Mouse (Mus musculus) forebrain, embryonic 12.5 days (tissue): ENCODE data around the gene Bhlha9. TPM values are rescaled to one million over a fixed set of nuclear protein-coding genes. Genes with fewer than 3 reads are reported as not detected.
"Not testable (repeated sequence)": the region's sequence is repeated elsewhere in the genome, so short reads cannot be mapped to it uniquely, and the experiment has no call there.

Experiments
- ATAC-seq: fragments of 200-750 bp; cut with Nextera tagmentation; 2 replicates; pipeline ENCODE4 v1.8.0; 2017; ENCODE audit warnings: moderate TSS enrichment; ENCODE audit not compliant: low FRiP score
- H3K27ac ChIP-seq: fragments of 300-500 bp; sonication (generic); 2 replicates; pipeline ENCODE4 v1.5.1; 2016; ENCODE audit warnings: mild to moderate bottlenecking
- H3K27me3 ChIP-seq: fragments of 300-500 bp; sonication (generic); 2 replicates; pipeline ENCODE4 v1.6.1; 2016; ENCODE audit warnings: mild to moderate bottlenecking
- H3K36me3 ChIP-seq: fragments of 300-500 bp; sonication (generic); replicated peaks from 2 replicates; pipeline ENCODE4 v1.6.1; 2016; ENCODE audit warnings: mild to moderate bottlenecking
- H3K4me1 ChIP-seq: fragments of 300-500 bp; sonication (generic); 2 replicates; pipeline ENCODE4 v1.6.1; 2016
- H3K4me2 ChIP-seq: fragments of 300-500 bp; sonication (generic); 2 replicates; pipeline ENCODE4 v1.6.1; 2016; ENCODE audit warnings: mild to moderate bottlenecking, moderate library complexity
- H3K4me3 ChIP-seq: fragments of 300-500 bp; sonication (generic); replicated peaks from 2 replicates; pipeline ENCODE4 v1.5.1; 2016; ENCODE audit warnings: mild to moderate bottlenecking
- H3K9ac ChIP-seq: fragments of 300-500 bp; sonication (generic); 2 replicates; pipeline ENCODE4 v1.6.1; 2016; ENCODE audit warnings: mild to moderate bottlenecking
- H3K9me3 ChIP-seq: fragments of 300-500 bp; sonication (generic); 2 replicates; pipeline ENCODE4 v1.6.1; 2016
- WGBS: fragments of 180-500 bp; shearing (Covaris S2); methylation state at CpG from one replicate; pipeline ENCODE4 v1.1.7; 2016; 5-methylcytosine and 5-hydroxymethylcytosine counted together
- polyA plus RNA-seq: library from polyadenylated mRNA; unstranded; fragments of >200 nt; fragmentation: Nextera tagmentation; extraction: Ambion mirVana; gene quantifications from 2 replicates; pipeline ENCODE4 v1.2.1, GENCODE M21; 2016

Bhlha9 gene
- polyA plus RNA-seq, 1 experiment from 2014 or later = not detected

DNA sequence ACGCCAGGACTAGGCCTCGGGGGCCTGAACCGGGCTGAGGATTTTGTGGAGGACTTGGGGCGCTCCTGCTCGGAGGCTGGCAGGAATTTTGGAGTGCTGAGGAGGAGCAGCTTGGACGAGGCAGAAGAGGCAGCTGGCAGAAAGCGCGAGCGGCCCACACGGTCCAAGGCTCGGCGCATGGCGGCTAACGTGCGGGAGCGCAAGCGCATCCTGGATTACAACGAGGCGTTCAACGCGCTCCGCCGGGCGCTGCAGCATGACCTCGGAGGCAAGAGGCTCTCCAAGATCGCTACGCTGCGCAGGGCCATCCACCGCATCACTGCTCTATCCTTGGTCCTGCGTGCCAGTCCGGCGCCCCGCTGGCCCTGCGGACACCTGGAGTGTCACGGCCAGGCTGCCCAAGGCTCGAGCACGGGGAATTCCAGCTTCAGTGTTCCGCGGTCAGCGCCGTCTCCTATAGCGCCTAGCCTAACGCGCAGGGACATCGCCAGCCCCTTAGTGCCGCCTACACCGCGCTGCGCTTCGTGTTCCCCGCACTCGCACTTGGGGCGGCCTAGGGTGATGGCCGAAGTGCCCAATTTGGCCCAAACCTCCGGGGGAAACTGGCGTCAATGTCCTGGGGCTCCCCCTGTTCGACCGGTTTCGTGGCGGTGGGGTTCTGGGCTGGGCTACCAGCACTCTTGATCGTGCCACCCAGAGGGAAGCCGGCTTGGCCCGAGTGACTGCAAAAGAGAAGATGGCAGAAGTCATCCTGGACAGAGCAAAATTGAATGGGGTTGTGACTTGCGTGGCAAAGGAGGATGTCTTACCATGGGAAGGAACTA is 503 bp downstream of the Bhlha9 start:
- H3K9me3 ChIP-seq = no peaks in the 10 kb centered on the region
- no peaks in the 10 kb centered on the region for H3K36me3 ChIP-seq
- H3K9ac ChIP-seq = no peak overlapping the region
- WGBS = 3% methylated on average over 64 of the region's 64 CpGs
- H3K4me3 ChIP-seq = peak overlapping the region; percentile 32
- peak overlapping the region; percentile 52 for H3K4me2 ChIP-seq
- no peak for ATAC-seq
- H3K4me1 ChIP-seq = 0 out of 2 replicates have a peak, but pooled peaks cover 6% of the 10 kb centered on the region
- no peak overlapping the region for H3K27ac ChIP-seq
- H3K27me3 ChIP-seq = peaks cover 73% of the 10 kb centered on the region

GRCm38 (mm10) chr11:76674199-76674598 is 1.9 kb downstream of the Bhlha9 start:
- no peaks in the 10 kb centered on the region for H3K9me3 ChIP-seq
- no peak overlapping the region for H3K27ac ChIP-seq
- ATAC-seq = no peak

DNA sequence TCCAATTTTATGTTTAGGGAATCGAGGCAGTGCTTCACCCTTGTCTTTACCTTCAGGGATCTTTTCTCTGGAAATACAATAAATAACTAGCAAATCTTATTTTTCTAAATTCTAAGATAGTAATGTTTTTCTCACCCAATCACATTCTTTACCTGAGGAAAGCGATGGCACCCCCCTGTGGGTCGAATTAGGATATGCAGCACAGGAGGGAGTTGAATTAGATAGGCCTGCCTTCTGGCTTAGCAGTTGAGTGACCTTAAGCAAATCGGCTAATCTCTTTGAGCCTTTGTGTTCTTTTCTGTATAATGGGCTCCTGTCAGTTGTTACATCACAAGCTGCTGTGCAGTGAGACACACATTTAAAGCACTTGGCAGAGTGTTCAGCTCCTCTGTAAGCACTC is 2.4 kb downstream of the Bhlha9 start:
- no peak overlapping the region for H3K27ac ChIP-seq
- 39% methylated on average over 4 of the region's 4 CpGs for WGBS
- no peaks in the 10 kb centered on the region for H3K9me3 ChIP-seq
- peaks cover 72% of the 10 kb centered on the region for H3K27me3 ChIP-seq
- no peak overlapping the region for H3K9ac ChIP-seq
- H3K4me3 ChIP-seq = no peak overlapping the region
- no peaks in the 10 kb centered on the region for H3K36me3 ChIP-seq
- H3K4me2 ChIP-seq = no peak overlapping the region
- 0 out of 2 replicates have a peak, but pooled peaks cover 6% of the 10 kb centered on the region for H3K4me1 ChIP-seq
- ATAC-seq = no peak

More at GRCm38 (mm10) chr11:76674199-76674598, 1.9 kb downstream of the Bhlha9 start:
- WGBS = 56% methylated on average over 8 of the region's 8 CpGs
- Histone ChIP-seq H3K4me3 (no peak overlapping the region), H3K36me3 (no peaks in the 10 kb centered on the region), H3K4me2 (no peak overlapping the region), H3K9ac (no peak overlapping the region), H3K27me3 (peaks cover 75% of the 10 kb centered on the region), H3K4me1 (0 out of 2 replicates have a peak, but pooled peaks cover 6% of the 10 kb centered on the region)

- H3K27me3 ChIP-seq = peaks cover 35% of the 10 kb centered on the region
- WGBS = 64% methylated on average over 6 of the region's 8 CpGs
- H3K4me3 ChIP-seq, H3K4me2 ChIP-seq, H3K9me3 ChIP-seq, H3K4me1 ChIP-seq, H3K36me3 ChIP-seq, ATAC-seq, H3K9ac ChIP-seq, H3K27ac ChIP-seq: not testable (repeated sequence)
Measured at GRCm38 (mm10) chr11:76679508-76679907, 7.2 kb downstream of the Bhlha9 start, which contains the start of gene Trarg1. Trarg1 (plus strand) TSS chr11:76679808.

DNA sequence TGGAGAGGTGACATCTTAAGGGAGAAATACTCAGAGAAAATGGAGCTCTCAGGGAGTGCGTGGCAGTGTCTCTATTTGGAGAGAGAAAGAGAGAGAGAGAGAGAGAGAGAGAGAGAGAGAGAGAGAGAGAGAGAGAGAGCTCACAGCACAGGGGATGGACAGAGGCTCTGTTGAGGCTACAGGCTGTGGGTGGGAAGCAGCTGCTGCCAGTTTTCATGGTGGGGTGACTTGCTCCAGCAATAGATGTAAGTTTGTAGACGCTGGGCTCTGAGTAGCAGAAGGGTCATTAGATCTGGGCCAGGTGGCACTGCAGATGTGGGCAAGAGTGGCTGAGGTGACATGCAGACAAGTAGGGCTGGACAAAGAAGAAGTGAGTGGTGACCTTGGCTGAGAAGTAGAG is 13.3 kb downstream of the Bhlha9 start:
- no peak overlapping the region for H3K4me3 ChIP-seq
- H3K36me3 ChIP-seq = no peaks in the 10 kb centered on the region
- H3K4me1 ChIP-seq = no peaks in the 10 kb centered on the region
- no peaks in the 10 kb centered on the region for H3K9me3 ChIP-seq
- no peak overlapping the region for H3K27ac ChIP-seq
- H3K27me3 ChIP-seq = peaks cover 11% of the 10 kb centered on the region; the same call in 1 of the 2 replicates
- H3K4me2 ChIP-seq = no peak overlapping the region
- H3K9ac ChIP-seq = no peak overlapping the region
- no peak for ATAC-seq
- 73% methylated on average over 2 of the region's 2 CpGs for WGBS

DNA sequence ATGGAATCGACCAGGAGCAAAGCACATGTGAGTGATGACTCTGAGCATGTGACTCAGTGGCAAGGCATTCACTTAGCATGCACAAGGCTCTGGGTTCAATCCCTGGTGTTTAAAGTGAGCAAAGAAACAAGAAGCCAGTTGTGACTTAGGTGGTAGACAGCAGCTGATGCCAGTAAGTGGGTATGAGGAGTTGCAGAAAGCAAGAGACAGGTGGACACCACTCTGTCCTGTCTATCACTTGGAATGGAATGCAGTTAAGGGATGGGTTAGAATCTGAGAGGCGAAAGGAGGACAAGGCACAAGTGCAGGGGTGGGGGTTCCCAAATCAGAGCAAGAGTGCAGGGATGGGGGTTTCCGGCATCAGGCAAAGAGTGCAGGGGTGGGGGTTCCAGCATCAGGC is 19.8 kb downstream of the Bhlha9 start:
- no peak overlapping the region for H3K4me3 ChIP-seq
- no peak overlapping the region for H3K9ac ChIP-seq
- no peak overlapping the region for H3K4me2 ChIP-seq
- H3K27me3 ChIP-seq = no peaks in the 10 kb centered on the region
- no peak overlapping the region for H3K27ac ChIP-seq
- no peaks in the 10 kb centered on the region for H3K4me1 ChIP-seq
- H3K36me3 ChIP-seq = no peaks in the 10 kb centered on the region
- ATAC-seq = no peak
- WGBS = 82% methylated on average over 3 of the region's 3 CpGs
- H3K9me3 ChIP-seq = no peaks in the 10 kb centered on the region

DNA sequence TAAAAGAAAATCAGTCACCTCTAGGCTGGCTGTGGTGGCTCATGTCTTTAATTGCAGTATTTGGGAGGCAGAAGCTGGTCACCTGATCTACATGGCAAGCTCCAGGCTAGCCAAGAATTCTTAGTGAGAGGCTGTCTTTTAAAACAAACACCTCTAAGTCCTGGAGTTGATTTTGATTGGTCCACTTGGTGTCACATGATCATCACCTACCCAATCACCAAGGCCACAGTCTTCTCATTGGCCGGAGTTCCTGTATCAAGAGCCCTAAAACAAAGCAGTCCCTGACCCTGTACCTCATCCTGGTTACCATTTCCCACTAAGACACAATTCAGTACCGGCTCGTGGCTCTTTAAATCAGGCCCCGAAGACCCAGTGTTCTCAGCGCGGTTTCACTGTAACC is 23.5 kb downstream of the Bhlha9 start:
- H3K4me2 ChIP-seq = no peak overlapping the region
- H3K9me3 ChIP-seq = no peaks in the 10 kb centered on the region
- H3K27ac ChIP-seq = no peak overlapping the region
- H3K9ac ChIP-seq = no peak overlapping the region
- no peaks in the 10 kb centered on the region for H3K27me3 ChIP-seq
- WGBS = 69% methylated on average over 6 of the region's 6 CpGs
- ATAC-seq = no peak
- H3K36me3 ChIP-seq = no peaks in the 10 kb centered on the region
- H3K4me3 ChIP-seq = no peak overlapping the region
- no peaks in the 10 kb centered on the region for H3K4me1 ChIP-seq

GRCm38 (mm10) chr11:76699626-76700025 is 27.4 kb downstream of the Bhlha9 start:
- Histone ChIP-seq H3K9me3 (no peaks in the 10 kb centered on the region), H3K27me3 (no peaks in the 10 kb centered on the region), H3K4me1 (no peaks in the 10 kb centered on the region), H3K36me3 (no peaks in the 10 kb centered on the region), H3K4me2 (no peak overlapping the region), H3K9ac (no peak overlapping the region), H3K4me3 (no peak overlapping the region), H3K27ac (no peak overlapping the region)
- WGBS = 71% methylated on average over 7 of the region's 9 CpGs
- no peak for ATAC-seq

- H3K9ac ChIP-seq = no peak overlapping the region
- WGBS = 90% methylated on average over 3 of the region's 3 CpGs
- no peaks in the 10 kb centered on the region for H3K27me3 ChIP-seq
- peaks cover 12% of the 10 kb centered on the region for H3K4me1 ChIP-seq
- ATAC-seq = no peak
- no peak overlapping the region for H3K4me3 ChIP-seq
- no peaks in the 10 kb centered on the region for H3K9me3 ChIP-seq
- H3K27ac ChIP-seq = no peak overlapping the region
- H3K36me3 ChIP-seq = no peaks in the 10 kb centered on the region
- no peak overlapping the region for H3K4me2 ChIP-seq
Measured at GRCm38 (mm10) chr11:76707656-76708055, 35.4 kb downstream of the Bhlha9 start.

DNA sequence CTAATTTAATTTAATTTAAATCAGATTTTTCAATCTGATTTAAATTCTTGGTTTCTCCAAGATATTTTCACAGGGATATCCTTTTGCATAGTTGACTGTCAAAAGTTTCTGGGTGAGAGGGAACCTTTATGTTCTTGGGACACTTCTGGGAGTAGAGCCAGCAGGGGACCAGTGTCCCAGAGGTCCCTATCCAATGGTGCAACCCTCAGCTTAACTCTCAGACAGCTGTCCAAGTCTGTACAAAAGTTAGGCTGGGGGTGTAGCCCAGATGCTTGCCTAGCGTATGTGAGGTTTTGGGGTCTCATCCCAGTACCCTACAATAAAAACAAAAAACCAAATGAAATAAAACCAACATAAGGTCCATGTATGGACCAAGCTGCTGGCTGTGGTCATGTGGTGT is 35.8 kb downstream of the Bhlha9 start:
- no peak overlapping the region for H3K4me2 ChIP-seq
- H3K4me1 ChIP-seq = peaks cover 12% of the 10 kb centered on the region
- H3K27ac ChIP-seq = no peak overlapping the region
- no peak overlapping the region for H3K4me3 ChIP-seq
- no peaks in the 10 kb centered on the region for H3K27me3 ChIP-seq
- H3K9ac ChIP-seq = no peak overlapping the region
- ATAC-seq = no peak
- 100% methylated on average over 1 of the region's 1 CpGs for WGBS
- no peaks in the 10 kb centered on the region for H3K9me3 ChIP-seq
- H3K36me3 ChIP-seq = no peaks in the 10 kb centered on the region

DNA sequence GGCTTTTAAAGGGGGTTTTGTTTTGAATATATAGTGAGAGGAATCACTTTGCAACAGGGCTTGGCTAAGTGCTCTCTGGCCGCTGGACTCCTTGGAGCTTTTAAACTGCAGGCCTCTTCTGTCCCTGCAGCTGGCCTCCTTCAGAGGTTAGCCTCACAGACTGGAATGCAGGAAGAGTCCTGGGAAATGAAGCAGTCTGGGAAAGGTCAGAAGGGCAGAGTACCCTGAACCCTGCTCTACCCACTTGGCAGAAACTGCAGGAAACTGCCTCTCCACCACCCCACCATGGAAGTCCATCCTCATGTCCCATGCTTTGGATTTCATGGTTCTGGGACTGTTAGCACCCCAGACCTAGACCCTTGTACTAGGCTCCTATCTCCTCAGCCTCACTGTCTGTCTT is 36.6 kb downstream of the Bhlha9 start:
- Histone ChIP-seq H3K4me2 (no peak overlapping the region), H3K36me3 (no peaks in the 10 kb centered on the region), H3K27me3 (peaks cover 3% of the 10 kb centered on the region; the same call in 1 of the 2 replicates), H3K27ac (no peak overlapping the region), H3K4me3 (no peak overlapping the region), H3K9me3 (no peaks in the 10 kb centered on the region), H3K9ac (no peak overlapping the region), H3K4me1 (peaks cover 12% of the 10 kb centered on the region)
- WGBS = 63% methylated on average over 1 of the region's 1 CpGs
- no peak for ATAC-seq

DNA sequence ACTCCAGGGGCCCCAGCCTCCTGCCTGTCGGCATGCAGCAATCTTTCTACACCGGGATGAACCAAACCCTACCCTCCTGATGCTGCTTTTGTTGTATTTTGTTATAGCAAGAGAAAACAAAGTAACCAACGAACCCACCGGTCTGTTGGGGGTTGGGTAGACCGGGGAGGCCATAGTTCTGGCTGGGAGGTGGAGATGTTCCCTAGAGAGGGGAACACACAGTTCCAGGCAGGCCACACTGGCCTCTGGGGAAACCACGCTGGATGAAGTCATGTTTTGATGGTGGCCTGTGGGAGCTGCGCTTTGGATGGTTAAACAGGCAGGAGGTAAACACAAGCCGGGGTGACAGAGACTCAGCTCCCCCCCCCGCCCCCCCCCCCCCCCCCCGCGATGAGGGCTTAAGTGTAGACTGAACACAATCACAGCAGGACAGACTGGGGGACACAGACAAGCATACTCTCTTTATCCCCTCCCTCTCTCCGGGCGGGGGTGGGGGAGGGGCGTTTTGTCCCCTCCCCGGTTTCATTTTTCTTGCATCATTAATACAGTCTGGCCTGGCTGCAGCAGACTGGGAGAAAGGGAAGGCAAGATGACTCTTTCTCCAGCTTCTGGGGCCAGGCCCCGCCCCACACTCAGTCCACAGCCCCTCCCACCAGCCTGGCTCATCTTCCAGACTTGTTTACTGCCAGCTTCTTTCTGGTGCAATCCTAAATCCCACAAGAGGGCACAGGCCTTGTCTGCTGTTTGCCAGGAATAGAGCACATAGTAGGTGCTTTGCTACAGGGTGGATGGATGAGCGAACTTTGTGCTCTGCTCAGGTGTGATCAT is 37.6 kb downstream of the Bhlha9 start:
- Histone ChIP-seq H3K4me1 (peaks cover 12% of the 10 kb centered on the region), H3K36me3 (no peaks in the 10 kb centered on the region), H3K9me3 (no peaks in the 10 kb centered on the region), H3K9ac (no peak overlapping the region), H3K27me3 (peaks cover 3% of the 10 kb centered on the region; the same call in 1 of the 2 replicates), H3K27ac (no peak overlapping the region), H3K4me2 (peak overlapping the region; percentile 17; the same call in 1 of the 2 replicates), H3K4me3 (no peak overlapping the region)
- ATAC-seq = no peak
- 26% methylated on average over 15 of the region's 17 CpGs for WGBS
